Mouse (Mus musculus): ENCODE data around the gene Clic1.

DNA sequence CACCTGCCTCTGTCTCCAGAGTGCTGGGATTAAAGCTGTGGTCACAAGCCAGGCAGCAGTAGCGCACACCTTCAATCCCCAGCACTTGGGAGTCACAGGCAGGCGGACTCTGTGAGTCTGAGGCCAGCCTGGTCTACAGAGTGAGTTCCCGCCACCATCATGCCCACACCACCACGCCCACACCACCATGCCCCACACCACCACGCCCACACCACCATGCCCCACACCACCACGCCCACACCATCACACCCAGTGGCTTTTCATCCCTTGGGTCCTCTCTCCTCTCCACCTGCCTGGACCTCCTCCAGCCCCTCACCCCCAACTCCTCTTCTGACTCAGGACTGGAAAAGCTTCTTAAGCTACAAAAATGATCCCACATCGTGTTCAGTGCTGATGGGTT is 17.9 kb upstream of the Clic1 start:
- TF ChIP-seq POLR2A (IDR thresholded peaks at IDR 0.05; ENCODE audit: low read depth, low read length) (no peak), CTCF (IDR thresholded peaks at IDR 0.05; ENCODE audit: borderline replicate concordance, insufficient read depth, low read length) (no peak)
